Mouse (Mus musculus) urinary bladder, adult 18-20 months (tissue): ENCODE results near the gene Ppp1r21.

Experiments used
- DNase-seq, 2 experiments: peaks; one replicate each; pipeline ENCODE4 v3.0.0; 2022; ENCODE audit warnings: low spot score in 2 of 2, mixed read lengths in 2 of 2

Gene Ppp1r21

DNA sequence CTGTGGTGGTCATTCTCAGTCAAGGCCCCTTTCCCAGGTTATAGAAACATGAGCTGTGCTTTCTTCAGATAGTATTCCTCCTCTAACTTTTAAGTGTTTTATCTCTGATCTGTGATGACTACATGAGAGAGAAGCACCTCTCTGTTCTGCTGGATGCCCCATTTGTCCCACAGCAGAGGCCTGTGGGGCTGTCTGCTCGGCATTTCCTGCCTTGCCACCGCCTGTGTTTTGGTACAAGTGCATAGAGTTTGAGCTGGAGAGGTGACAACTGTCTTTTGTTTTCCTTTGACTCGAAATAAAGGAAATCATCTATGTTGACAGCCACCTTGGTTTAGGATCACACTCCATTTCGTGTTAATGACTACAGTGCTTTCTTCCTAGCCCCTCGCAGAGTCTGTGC lies 44.9 kb downstream of the Ppp1r21 start:
- DNase-seq, result no peak

- no peak for DNase-seq
These were observed 48.8 kb downstream of the Ppp1r21 start for GRCm38 (mm10) chr17:88578522-88579242.

DNA sequence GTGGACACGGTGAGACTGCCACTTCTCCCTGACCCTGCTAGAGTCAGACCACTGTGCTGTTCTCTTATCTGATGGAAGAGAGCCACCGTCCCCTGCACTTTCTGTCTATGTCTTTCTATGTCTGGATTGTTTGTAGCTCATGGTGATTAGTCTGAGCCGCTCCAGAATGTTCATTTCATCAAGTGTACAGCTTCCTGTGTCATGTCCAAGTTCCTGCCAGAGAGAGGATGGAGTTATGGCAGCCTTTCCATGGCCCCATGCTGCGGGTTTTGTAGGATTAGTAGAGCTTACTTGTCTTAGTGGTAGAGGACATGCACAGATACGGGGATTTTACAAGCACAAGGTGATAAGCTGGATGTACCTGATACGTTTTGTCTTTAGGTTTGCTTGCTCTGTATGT lies 50.6 kb downstream of the Ppp1r21 start:
- no peak for DNase-seq

DNA sequence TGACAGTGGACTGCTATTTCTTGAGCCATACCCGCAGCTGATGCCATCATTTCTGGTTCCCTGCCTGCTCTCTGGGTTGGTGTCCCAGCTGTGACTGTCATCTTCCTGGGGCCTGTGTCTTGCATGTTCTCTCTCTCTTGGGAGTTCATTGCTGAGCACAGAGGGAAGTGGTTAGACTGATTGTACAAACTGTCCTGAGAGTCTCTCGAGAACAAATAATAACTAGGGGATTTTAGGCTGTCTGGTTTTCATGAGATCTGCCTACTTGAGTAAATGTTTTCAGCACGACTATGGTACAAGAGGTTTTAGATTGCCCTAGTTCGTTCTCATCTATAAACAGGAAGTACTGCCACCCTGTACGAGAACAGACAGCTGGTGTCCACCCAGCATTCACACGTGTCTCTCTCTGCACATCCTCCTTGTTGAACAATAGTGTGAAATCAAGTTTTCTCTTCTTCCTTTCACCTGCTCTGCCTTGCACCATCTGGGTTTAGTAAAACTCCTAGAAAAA lies 51.6 kb downstream of the Ppp1r21 start:
- DNase-seq, result no peak

DNA sequence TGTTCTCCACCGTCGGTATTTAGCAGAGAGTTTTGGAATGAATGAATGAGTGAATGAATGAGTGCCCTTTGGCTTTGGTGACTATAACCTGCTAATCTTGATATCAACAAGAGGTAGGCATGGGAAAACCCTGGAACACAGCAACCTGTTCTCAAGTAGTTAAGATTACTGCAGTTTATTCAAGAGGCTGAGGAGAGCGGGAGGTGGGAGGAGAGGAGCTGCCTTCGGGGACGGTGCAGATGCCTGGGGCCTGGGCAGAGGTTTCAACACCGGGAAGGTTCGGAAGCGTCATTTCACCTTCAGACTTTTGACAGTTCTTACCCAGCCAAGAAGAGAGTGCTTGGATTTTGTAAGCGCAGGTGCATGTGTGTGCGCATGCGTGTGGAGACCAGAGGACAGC lies 53.1 kb downstream of the Ppp1r21 start:
- no peak for DNase-seq

DNA sequence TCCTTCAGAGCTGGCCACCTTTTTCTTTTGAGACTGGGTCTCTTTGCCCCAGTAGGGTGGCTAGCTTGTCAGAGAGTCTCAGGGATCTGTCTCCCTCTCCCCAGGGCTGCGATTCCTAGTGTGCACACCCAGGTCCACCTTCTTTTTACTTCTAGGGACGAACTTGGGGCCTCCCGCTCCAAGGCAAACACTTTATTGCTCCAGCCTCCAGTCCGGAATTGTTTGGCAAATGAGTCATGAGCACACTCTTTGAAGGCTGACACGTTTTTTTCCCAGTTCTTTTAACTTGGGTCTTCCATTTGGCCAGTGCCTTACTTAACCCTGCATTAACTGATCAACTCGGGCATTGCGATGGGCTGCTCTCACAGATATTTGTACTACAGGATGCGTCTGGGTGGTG lies 53.5 kb downstream of the Ppp1r21 start:
- DNase-seq, result no peak

GRCm38 (mm10) chr17:88587371-88587770 lies 57.5 kb downstream of the Ppp1r21 start:
- DNase-seq, result no peak

DNA sequence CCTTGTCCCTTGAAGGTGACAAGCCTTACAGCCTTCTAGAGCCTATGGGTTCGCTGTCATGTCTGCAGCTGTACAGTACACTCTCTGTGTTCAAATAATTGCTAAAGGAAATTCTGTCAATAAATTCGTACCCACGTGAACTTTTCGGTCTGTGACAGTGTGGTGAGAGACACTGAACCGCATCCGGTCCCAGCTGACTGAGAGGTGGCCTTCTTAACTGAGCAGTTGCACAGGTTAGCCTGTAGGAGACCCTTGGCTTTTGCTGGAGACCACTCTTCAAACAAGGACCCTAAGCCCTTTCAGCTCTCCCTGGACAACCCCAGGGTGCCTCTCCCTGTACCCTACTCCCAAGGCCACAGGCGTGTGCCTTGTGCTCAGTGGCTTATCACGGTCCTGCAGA lies 58.3 kb downstream of the Ppp1r21 start:
- DNase-seq, result no peak

GRCm38 (mm10) chr17:88590251-88590650 lies 60.3 kb downstream of the Ppp1r21 start:
- DNase-seq, result no peak

DNA sequence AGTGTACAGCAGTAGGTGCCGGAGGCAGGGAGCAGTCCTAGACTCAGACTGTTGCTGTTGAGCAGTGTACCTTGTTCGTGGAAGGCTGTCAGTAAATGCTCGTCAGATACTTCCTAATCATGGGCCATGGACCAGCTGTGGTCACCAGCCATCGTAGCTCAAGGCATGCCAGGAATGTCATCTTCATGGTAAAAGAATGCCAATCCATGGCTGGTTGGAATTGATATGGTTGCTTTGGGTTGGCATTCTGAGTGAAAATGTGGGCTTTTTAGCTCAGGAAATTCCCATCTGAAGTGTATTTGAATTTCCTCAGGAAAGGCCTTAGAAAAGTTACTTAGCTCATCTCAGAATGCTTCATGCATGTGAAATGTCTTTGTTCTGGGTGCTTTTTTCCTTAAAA lies 65.2 kb downstream of the Ppp1r21 start:
- no peak for DNase-seq

- DNase-seq, result no peak
These were observed 66.2 kb downstream of the Ppp1r21 start for GRCm38 (mm10) chr17:88596068-88596467.

DNA sequence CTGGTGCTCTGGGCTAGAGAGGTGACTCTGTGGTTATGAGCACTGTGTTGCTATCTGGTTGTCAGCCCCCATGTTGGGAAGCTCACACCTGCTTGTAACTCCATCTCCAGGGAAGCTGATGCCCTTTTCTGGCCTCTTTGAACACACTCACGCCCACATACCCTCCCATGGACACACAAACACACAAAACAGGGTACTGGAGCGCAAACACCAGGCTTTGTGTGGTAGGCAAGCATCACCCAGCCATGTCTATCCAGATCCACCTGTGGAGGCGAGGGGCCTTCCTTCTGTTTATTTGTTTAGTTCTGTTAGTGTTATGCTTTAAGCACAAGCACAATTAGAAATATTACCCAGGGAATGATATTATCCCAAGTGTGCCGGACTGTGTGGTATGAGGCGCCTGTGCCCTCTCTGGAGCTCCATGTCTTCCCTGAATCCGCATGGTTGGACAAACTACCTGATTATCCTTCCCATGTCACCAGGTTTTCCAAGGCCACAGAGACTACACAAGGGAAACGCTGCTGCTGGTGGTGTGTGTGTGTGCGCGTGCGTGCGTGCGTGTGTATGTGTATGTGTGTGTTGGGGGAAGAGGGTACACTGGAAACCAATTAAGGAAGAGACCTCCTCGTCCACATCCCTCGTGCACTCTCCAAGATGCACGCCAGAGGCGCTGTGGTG lies 66.8 kb downstream of the Ppp1r21 start:
- no peak for DNase-seq

GRCm38 (mm10) chr17:88597222-88598055 lies 67.5 kb downstream of the Ppp1r21 start, which contains the start of gene Ston1:
Gene Ston1 (plus strand): TSS chr17:88597684.
- peak; percentile 55 to 61 for DNase-seq

GRCm38 (mm10) chr17:88598056-88598420 lies 68.1 kb downstream of the Ppp1r21 start:
- DNase-seq, result no peak

DNA sequence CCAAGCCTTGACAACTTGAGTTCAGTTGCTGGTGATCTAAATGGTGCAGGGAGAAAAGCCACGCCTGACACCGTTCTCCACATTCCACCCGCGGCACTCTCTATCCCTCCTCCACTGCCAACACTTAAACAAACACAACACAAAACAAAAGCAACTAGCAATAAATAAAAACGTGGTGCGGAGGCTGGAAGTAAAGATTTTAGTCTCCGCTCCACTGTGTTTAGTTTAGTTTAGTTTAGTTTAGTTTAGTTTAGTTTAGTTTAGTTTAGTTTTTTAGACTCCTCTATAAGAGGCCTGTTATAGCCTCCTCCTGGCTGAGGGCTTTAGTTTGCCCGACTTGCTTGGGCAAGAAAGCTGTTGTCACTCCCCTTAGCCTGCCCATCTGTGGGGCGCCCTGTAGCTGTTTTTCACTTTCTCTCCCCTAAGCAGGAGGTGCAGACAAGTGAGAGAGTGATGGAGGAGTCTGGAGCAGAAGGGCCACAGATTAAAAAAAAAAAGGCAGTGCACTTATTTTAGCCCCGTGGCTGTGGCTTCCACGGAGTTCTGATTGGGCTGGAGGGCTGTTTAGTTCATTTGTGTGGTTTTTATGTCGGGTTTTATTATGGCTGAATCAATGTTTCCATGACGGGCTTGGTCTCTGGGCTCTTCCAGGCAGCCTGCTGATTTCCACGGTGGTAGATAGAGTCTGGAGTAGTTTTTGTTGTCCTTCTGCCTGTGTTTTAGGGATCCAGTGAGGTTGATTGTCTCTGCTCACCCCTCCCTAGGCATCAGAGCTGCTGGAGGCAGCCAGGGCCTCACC lies 68.9 kb downstream of the Ppp1r21 start:
- DNase-seq, result no peak

DNA sequence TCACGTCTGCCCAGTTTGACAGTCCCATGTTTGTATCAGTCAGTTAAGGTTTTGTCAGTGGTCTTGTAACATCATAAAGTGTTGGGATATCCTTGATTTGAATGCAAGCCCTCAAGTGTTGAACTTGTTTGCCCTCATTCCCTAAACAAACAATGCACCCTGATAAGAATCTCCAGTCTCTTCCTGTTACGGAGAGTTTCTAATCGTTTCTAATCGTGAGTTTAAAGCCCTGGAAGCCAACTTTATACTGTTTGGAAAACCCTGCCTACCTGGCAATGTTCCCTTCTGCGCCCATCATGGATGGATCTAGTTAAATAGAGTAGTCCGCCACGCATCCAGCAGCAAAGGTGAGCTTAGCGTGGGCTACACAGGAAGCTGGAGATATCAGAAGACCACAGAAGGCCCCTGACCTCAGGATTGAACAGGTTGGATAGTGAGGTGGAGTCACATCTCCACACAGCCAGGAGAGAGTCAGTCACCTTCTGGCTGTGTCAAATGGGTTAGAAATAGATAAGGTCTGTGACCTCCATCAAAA lies 70.6 kb downstream of the Ppp1r21 start:
- DNase-seq, result no peak

- no peak for DNase-seq
These were observed 74.0 kb downstream of the Ppp1r21 start for GRCm38 (mm10) chr17:88603943-88604342.

GRCm38 (mm10) chr17:88606056-88606455 lies 76.1 kb downstream of the Ppp1r21 start:
- no peak for DNase-seq

- no peak for DNase-seq
These were observed 79.4 kb downstream of the Ppp1r21 start for GRCm38 (mm10) chr17:88609361-88609760.

- DNase-seq, result no peak
These were observed 81.1 kb downstream of the Ppp1r21 start for GRCm38 (mm10) chr17:88611057-88611456.

DNA sequence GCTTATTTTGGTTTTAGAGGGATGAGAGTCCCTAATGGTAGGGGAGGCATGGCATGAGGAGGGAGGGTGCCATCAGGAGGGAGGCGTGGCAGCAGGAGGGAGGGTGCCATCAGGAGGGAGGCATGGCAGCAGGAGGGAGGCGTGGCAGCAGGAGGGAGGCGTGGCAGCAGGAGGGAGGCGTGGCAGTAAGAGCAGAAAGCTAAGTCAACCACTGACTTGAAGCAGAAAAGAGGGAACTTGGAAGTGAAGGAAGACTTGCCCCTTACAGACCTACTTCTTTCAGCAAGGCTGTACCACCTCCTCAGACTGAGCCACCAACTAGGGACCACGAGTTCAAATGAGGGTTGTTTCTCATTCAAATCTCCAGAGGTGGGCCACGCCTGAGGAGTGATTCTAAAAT lies 83.3 kb downstream of the Ppp1r21 start:
- DNase-seq, result no peak
